Mouse (Mus musculus) splenic B cell, adult 2 months (primary cell): ENCODE measurements at regions not wholly inside any gene's neighbourhood (a gene's known extent, or its start where the extent isn't known, plus 50 kb on each side); places are given as distances from the start of the nearest gene placed in this dataset.

Experiments used
- DNase-seq: peaks from one replicate; pipeline ENCODE4 v3.0.0-alpha.2; 2011; ENCODE audit warnings: low read depth, low spot score
- H3K27me3 ChIP-seq: 2 replicates; pipeline ENCODE4 v1.6.1; 2012; ENCODE audit warnings: mild to moderate bottlenecking, low read length, moderate library complexity, mixed read lengths; ENCODE audit not compliant: control insufficient read depth, poor library complexity, insufficient read depth, severe bottlenecking
- H3K36me3 ChIP-seq: 2 replicates; pipeline ENCODE4 v1.6.1; 2012; ENCODE audit warnings: mild to moderate bottlenecking, low read length, moderate library complexity, mixed read lengths; ENCODE audit not compliant: control insufficient read depth, poor library complexity, insufficient read depth, severe bottlenecking

- H3K27me3 ChIP-seq, result no peaks in the 10 kb centered on the region
- no peak for DNase-seq
- H3K36me3 ChIP-seq, result no peaks in the 10 kb centered on the region
Measured at GRCm38 (mm10) chr7:133376833-133377484, 225.0 kb downstream of the Tex36 start.

GRCm38 (mm10) chr7:133372695-133373094, 229.3 kb downstream of the Tex36 start:
- no peak for DNase-seq
- Histone ChIP-seq H3K36me3 (no peaks in the 10 kb centered on the region), H3K27me3 (no peaks in the 10 kb centered on the region)

- no peaks in the 10 kb centered on the region for H3K27me3 ChIP-seq
- H3K36me3 ChIP-seq, result no peaks in the 10 kb centered on the region
- DNase-seq, result no peak
Measured at GRCm38 (mm10) chr7:133370542-133370941, 231.4 kb downstream of the Tex36 start.

- DNase-seq, result no peak
Measured at GRCm38 (mm10) chr7:133364601-133365000, 237.4 kb downstream of the Tex36 start.

GRCm38 (mm10) chr7:133328717-133329116, 204.6 kb upstream of the Ctbp2 start:
- H3K27me3 ChIP-seq, result no peaks in the 10 kb centered on the region
- no peaks in the 10 kb centered on the region for H3K36me3 ChIP-seq
- DNase-seq, result no peak

More at GRCm38 (mm10) chr7:133364601-133365000, 237.4 kb downstream of the Tex36 start:
- Histone ChIP-seq H3K27me3 (no peaks in the 10 kb centered on the region), H3K36me3 (no peaks in the 10 kb centered on the region)

- no peaks in the 10 kb centered on the region for H3K27me3 ChIP-seq
- no peak for DNase-seq
Measured at GRCm38 (mm10) chr7:133325548-133326190, 201.5 kb upstream of the Ctbp2 start.

GRCm38 (mm10) chr7:133323955-133324354, 199.8 kb upstream of the Ctbp2 start:
- Histone ChIP-seq H3K36me3 (no peaks in the 10 kb centered on the region), H3K27me3 (no peaks in the 10 kb centered on the region)
- DNase-seq, result no peak

More at GRCm38 (mm10) chr7:133325548-133326190, 201.5 kb upstream of the Ctbp2 start:
- H3K36me3 ChIP-seq, result no peaks in the 10 kb centered on the region

- no peaks in the 10 kb centered on the region for H3K36me3 ChIP-seq
- DNase-seq, result no peak
- H3K27me3 ChIP-seq, result no peaks in the 10 kb centered on the region
Measured at GRCm38 (mm10) chr7:133317511-133317910, 193.4 kb upstream of the Ctbp2 start.

GRCm38 (mm10) chr7:133316701-133317475, 192.7 kb upstream of the Ctbp2 start:
- Histone ChIP-seq H3K27me3 (no peaks in the 10 kb centered on the region), H3K36me3 (no peaks in the 10 kb centered on the region)
- no peak for DNase-seq

- H3K36me3 ChIP-seq, result no peaks in the 10 kb centered on the region
- no peak for DNase-seq
- no peaks in the 10 kb centered on the region for H3K27me3 ChIP-seq
Measured at GRCm38 (mm10) chr7:133315197-133316029, 191.3 kb upstream of the Ctbp2 start.

- no peaks in the 10 kb centered on the region for H3K27me3 ChIP-seq
- no peaks in the 10 kb centered on the region for H3K36me3 ChIP-seq
- no peak for DNase-seq
Measured at GRCm38 (mm10) chr7:133313115-133313514, 189.0 kb upstream of the Ctbp2 start.

GRCm38 (mm10) chr7:133311116-133311801, 187.1 kb upstream of the Ctbp2 start:
- Histone ChIP-seq H3K36me3 (no peaks in the 10 kb centered on the region), H3K27me3 (no peaks in the 10 kb centered on the region)
- no peak for DNase-seq

- Histone ChIP-seq H3K36me3 (no peaks in the 10 kb centered on the region), H3K27me3 (no peaks in the 10 kb centered on the region)
- no peak for DNase-seq
Measured at GRCm38 (mm10) chr7:133304461-133304860, 180.3 kb upstream of the Ctbp2 start.

GRCm38 (mm10) chr7:133290471-133290870, 166.3 kb upstream of the Ctbp2 start:
- DNase-seq, result no peak
- Histone ChIP-seq H3K27me3 (no peaks in the 10 kb centered on the region), H3K36me3 (no peaks in the 10 kb centered on the region)
